Mouse (Mus musculus): Measurements from ENCODE around the gene Apbb2. TPM values are rescaled to one million over a fixed set of nuclear protein-coding genes. Genes with fewer than 3 reads are reported as not detected.

The Apbb2 gene
- 13.5 and 15.2 TPM in 2 replicates for polyA plus RNA-seq (2015; fragmentation: Nextera tagmentation; extraction: Ambion mirVana)

GRCm38 (mm10) chr5:66618597-66618996 lies at the start of gene Apbb2:
TSS of gene Apbb2 (minus strand) at chr5:66618784.

GRCm38 (mm10) chr5:66259756-66260448 lies 358.7 kb downstream of the Apbb2 start, which contains the start of gene Nsun7:
TSS of gene Nsun7 (plus strand) at chr5:66259897.

Other genes with a start within 250 kb of the Apbb2 start
- 6.7 and 7.8 TPM in 2 replicates for gene Uchl1, start 57.3 kb upstream of the Apbb2 start, polyA plus RNA-seq (2015; fragmentation: Nextera tagmentation; extraction: Ambion mirVana)
- 6.5 and 9.3 TPM in 2 replicates for gene Limch1, start 127.0 kb upstream of the Apbb2 start, polyA plus RNA-seq (2015; fragmentation: Nextera tagmentation; extraction: Ambion mirVana)